Mouse (Mus musculus): ENCODE data around the gene Trp53.
"Not testable (repeated sequence)": the region's sequence is repeated elsewhere in the genome, so short reads cannot be mapped to it uniquely, and the experiment has no call there.

Gene Trp53

DNA sequence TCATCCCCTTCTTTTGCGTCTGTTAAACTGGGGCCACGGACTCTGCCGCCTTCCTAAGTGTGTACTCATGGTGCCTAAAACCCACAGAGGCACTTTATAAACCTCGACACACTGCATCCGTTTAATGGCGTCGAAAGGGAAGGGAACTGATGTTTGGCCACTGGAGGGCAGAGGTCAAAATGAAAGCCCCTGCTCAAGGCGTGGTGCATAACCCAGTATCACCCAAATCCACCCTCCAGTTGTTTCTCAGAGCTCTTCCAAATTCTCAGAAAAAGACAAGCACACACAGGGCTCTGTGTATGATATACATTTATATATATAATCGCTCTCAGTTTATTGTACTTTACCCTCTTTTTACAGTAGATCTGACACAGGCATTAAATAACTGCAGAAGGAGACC is 19.3 kb downstream of the Trp53 start:
- no peak for DNase-seq (ENCODE audit: low read depth)

DNA sequence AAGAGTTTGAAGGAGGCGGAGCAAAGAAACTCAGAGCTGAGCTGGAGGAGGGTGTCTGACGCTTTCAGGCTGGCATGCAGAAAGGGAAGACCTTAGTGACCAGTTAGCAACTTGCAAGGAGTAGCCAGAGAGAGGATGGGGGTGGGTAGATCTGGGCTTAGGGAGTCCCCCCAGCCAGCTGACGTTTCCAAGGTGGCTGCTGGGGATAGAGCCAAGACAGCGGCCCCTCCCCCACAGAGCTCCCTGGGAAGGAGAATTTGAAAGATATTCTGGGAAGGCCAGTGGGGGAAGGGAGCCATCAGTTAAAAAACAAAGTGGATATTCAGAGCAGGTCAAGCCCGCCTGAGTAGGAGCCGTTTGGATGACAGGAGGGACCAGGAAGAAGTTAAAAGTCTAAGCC is 19.9 kb downstream of the Trp53 start:
- DNase-seq (ENCODE audit: low read depth), result no peak

DNA sequence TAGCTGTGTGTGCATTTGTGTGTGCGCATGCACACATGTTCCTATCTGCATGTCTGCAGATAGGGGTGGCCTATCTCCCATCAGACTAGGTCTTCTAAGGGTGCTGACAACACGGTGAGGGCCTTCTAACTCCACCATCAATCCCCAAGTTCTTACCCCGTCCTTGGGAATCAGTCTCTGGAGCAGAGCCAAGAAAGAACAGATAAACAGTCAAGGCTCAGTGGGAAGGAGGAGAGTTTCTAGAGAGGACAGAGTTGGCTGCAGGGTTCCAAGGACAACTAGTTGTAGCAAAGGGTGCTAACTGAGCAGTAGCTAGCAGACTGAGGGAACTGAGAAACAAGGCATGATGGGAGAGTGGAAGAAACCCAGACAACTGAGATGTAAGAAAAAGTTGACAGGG is 21.6 kb downstream of the Trp53 start:
- DNase-seq (ENCODE audit: low read depth), result no peak

DNA sequence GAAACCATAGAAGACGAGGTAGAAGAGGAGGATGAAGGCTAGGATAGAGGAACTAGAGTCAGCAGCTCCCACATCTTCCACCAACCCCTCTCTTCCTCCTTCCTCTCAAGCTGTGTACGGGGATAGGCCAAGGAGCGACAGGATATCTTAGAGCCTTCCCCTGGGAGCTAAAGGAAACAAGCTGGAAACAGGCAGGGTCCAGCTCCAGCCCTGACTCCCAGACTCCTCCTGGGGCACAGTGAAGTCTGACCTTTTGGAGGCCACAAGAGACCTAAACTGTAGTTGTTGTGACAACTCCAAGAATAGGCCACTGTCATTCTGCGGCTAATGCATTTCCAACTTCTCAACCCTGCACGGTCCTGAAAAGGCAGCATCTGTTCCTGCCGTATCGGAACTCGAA is 23.4 kb downstream of the Trp53 start:
- no peak for DNase-seq (ENCODE audit: low read depth)

DNA sequence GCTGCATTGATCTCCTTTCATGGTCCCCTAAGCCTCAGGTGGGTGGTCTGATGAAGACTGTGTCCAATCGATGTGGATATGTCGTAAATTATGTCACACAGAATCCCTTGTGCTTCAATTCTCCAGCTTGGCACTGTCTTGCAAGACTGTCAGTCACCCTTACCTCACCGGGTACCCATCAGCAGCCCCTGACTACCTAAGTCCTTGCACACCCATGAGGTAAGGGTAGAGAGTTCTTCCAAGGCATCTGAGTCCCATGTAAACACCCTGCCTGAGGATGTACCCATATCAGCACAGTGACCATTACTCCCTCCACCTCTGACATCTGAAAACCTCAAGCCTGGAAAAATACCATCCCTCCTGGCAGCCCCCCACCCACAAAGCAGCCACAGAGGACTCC is 24.2 kb downstream of the Trp53 start:
- no peak for DNase-seq (ENCODE audit: low read depth)

DNA sequence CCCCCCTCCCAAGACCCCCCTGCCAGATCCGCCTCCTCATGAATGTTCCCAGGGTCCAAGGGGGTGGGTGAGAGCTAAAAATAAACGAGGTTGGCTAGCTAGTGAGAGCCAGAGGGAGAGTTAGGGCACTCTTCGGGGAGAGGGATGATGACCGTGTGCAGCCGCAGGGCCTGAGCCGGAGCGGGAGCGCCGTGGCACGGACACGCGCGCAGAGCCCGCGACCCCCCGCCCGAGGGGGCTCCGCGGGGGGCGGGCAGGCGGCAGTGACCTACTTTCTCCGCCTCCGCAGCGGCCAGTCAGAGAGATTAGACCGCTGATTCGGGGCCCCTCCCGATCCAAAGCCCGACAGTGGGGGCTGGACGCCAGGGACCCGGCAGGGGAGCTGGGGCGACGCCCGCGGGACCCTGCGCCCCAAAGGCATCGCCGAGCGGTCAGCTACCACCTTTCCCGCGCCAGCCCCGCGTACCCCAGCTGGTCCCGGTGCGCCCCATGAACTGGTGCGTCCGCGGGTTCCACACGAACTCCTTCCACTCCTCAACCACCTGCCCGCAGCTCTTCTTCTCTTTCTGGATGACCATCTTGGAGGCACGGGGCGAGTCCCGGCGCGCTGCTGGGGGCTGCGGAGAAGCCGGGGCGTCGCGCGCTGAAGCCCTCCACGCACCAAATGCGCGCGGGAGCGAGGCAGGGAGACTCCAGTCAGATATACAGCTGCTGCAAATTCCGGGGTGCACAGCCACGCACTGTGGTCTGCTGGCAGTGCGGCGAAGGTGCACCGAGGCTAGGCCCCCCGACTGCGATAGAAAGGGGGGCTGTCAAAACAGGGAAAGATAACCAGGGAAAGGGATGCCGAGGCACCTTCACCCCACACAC is 24.9 kb downstream of the Trp53 start:
- no peak for DNase-seq (ENCODE audit: low read depth)

DNA sequence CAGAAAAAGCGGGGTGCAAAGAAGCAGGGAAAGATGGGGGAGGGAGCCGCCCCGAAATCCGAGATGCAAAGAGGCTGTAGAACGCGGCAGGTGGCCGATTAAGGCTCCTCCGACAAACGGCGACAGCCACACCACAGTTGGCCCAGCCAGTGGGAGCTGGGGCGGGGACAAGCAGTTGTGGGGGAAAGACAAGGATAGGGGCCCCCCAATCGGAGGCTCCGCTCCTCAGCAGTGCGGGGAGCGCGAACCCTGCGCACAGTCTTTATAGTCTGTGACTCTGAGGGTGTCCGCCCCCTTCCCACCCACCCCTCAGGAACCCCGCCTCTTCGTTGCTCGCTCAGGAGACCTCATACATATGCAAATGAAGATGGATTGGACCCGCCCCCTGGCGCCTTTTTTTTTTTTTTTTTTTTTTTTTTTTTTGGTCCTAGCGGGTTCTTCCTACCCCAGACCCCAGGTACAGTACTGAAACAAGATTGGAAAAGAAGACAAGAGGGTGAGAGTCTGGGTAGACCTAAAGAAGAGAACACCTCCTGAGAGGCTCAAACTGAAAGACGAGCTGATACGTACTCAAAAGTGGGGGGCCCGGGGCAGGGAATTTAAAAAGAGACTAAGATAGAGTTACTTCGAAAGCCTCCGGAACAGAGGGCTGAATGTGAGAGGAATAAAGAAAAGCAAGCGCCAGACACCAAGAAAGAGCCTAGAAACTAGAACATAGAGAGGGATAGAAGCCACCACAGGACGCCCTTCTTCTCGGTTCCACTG is 25.7 kb downstream of the Trp53 start, which contains the start of gene Atp1b2:
Gene Atp1b2 (minus strand): TSS at position 217 of the 765 bp plus-strand sequence.
- DNase-seq (ENCODE audit: low read depth), result peak; percentile 76

DNA sequence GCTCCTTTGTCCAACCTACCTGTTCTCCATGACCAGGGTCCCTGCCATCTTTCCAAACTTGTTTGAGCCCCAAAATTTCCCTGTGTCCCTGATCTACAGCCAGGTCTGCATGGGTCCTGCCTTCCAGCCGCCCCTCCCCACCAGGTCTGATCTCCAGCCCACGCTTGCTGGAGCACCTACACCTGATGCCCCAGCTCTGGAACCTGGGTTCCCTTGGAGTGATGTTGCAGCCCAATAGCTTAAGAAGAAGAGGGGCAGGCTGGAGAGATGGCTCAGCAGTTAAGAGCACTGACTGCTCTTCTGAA is 26.3 kb downstream of the Trp53 start:
- no peak for DNase-seq (ENCODE audit: low read depth)

DNA sequence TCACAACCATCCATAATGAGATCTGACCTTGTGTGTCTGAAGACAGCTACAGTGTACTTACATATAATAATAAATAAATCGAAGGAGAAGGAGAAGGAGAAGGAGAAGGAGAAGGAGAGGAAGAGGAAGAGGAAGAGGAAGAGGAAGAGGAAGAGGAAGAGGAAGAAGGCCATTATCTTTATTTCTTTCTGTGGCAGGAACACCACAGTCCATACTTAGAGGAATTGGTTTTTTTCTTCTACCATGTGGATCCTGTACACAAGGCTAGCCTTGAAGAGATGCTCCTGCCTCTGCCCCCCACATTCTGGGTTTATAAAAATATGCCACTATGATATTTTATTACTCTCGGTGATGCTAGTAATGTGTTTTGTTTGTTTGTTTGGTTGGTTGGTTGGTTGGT is 26.7 kb downstream of the Trp53 start:
- no peak for DNase-seq (ENCODE audit: low read depth)

DNA sequence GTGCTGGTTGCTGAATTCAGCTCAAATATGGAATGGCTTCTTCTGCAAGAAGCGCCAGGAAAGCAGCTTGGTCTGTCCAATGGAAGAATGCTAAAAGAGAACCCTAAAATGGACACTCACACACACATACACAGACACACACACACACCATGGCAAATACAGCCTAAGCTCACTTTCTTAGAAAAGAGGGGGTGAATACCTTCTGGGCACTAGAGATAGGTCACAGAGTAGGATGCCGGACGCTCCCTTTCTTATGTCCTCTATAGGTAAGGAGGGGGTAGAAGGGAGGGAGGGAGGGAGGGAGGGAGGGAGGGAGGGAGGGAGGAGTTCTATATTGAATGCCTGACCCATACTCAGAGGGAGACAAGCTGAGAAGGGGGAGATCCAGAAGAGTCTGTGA is 28.4 kb downstream of the Trp53 start:
- DNase-seq (ENCODE audit: low read depth), result no peak

DNA sequence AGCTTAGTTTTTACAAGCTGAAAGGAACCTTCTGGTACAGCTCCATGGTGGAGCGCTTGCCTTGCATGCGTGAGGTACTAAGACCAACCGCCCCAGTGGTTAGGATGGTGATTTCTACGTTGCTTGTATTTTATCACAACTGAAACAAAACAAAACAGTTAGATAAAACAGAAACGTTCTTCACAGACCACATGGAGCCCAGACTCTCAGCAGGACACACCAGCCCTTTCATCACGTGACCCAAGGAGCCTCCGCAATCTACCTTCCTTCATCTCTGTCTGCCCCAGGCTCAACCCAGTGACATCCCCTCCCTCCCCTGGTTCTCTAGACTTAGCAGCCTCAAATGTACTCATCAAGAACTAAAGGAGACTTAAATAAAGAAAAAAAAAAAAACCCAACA is 29.3 kb downstream of the Trp53 start:
- DNase-seq (ENCODE audit: low read depth), result no peak

DNA sequence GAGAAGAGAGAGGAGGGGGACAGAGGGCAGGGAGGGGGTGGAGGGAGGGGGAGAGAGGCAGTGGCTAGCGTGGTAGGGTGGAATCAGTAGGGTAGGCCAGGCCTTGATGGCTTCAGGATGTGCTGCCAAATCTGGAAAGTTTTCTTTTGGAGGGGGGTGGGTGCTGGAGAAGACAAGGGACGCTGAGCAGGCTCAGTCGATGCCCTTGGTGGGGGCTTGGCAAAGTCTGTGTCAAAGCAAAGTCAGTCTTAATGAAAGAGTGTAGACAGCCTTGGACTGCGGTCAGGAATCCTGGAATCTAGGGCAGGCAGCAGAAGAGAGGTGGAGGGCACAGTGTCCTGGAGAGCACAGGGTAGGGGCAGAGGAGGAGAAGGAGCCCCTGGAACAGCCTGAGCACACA is 30.7 kb downstream of the Trp53 start:
- DNase-seq (ENCODE audit: low read depth), result no peak

DNA sequence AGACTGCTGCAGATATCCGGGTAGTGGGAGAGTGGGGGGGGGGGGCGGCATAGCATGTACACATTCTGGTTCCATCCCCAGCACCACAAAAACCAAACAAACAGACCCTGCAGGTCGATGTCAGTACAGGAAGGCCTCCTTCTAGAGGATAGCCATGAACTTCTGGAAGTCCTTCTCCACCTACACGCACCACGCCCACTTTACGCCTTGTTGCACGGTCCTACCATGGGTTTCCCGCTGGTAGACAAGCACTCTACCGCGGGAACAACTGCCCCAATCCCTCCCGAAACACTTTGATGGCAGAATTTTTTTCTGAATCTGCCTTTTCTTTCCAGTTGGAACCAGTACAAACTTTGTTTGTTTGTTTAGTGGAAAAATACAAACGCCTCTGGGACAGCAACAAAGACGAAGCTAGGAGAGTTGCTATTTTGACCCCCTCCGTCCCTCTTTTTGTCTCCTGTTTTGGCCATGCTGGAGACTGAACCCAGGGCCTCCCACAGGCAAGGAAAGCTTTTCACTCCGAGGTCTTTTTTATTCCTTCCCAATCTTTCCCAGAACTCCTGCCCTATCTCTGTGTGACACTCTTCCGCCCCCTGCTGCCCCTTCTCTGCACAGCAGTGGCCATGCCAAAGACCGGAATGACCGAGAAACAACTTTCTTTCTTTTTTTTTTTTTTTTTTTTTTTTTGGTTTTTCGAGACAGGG is 33.5 kb downstream of the Trp53 start:
- DNase-seq (ENCODE audit: low read depth), result no peak

DNA sequence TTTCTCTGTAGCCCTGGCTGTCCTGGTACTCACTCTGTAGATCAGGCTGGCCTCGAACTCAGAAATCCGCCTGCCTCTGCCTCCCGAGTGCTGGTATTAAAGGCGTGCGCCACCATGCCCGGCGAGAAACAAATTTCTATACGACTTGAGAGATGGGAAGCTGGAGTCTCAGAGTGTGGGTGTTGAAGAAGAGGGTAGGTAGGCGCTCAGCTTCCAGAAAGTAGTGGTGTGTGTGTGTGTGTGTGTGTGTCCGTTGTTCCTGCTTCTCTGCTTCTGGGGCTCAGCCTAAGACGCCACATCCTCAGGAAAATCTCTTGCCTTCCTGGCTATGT is 34.1 kb downstream of the Trp53 start:
- DNase-seq (ENCODE audit: low read depth), result not testable (repeated sequence)

DNA sequence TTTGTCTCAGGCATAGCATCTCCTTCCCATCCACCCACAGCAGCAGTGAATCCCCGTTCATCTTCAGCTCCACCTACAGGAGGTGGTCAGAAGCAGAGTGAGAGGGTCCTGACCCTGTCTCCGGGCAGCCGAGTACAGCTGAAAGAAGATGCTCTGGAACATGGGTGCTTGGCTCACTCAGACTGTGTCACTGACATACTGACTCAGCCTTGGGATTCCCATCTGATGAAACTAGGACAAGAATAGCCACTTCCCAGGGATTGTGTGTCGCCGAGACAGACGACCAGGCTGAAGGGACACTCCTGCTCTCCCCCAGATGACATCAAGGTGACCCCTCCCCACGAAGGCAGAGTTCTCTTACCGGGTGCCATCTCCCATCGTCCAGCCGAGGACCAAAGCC is 36.6 kb downstream of the Trp53 start:
- no peak for DNase-seq (ENCODE audit: low read depth)

DNA sequence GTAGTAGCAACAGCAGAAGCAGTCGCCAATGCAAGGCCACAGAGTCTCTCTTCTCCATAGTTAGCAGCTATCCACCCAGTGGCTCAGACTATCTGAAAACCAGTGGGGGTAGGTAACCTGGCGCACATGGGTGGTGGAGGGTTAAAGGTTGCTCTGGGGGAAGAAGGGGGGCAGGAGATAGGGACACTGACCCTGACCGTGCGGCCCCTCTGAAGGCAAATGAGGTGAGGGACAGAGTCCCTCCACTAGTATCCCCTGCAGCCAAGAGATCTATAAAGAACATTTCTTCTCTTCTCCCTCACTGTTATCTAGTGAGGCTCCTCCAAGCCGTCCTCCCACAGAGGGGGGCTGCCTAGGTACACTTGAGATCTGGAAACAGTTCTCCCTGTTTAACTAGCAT is 37.6 kb downstream of the Trp53 start, which contains the start of gene Shbg:
Gene Shbg (minus strand): TSS at position 101 of the 400 bp plus-strand sequence.
- DNase-seq (ENCODE audit: low read depth), result no peak

DNA sequence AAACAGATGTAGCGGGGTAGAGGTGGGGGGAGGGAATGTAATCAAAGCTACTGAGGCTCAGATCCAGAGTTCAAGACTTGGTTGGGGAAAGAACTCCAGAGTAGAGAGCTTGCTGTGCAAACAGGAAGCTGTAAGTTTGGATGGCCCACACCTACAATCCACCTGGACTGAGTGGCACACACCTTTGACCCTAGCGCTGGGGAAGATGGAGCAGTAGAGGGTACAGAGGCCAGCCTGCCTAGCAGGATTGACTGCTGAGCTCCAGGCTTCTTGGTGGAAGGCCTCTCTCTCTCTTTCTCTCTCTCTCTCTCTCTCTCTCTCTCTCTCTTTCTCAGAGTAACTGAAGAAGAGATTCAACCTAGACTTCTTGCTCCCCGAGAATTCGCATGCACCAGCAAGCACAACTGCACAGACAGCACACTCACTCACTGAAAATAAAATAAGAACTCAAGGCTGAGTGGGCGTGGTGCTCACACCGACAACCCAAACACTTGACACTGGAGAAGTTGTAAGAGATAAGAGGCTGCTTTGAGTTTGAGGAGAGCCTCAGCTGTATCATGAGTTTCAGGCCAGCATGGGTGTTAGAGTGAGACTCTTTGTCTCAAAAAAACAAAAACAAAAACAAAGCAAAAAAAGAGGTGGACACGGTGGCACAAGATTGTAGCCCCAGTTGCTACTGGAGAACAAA is 40.4 kb downstream of the Trp53 start:
- DNase-seq (ENCODE audit: low read depth), result no peak

DNA sequence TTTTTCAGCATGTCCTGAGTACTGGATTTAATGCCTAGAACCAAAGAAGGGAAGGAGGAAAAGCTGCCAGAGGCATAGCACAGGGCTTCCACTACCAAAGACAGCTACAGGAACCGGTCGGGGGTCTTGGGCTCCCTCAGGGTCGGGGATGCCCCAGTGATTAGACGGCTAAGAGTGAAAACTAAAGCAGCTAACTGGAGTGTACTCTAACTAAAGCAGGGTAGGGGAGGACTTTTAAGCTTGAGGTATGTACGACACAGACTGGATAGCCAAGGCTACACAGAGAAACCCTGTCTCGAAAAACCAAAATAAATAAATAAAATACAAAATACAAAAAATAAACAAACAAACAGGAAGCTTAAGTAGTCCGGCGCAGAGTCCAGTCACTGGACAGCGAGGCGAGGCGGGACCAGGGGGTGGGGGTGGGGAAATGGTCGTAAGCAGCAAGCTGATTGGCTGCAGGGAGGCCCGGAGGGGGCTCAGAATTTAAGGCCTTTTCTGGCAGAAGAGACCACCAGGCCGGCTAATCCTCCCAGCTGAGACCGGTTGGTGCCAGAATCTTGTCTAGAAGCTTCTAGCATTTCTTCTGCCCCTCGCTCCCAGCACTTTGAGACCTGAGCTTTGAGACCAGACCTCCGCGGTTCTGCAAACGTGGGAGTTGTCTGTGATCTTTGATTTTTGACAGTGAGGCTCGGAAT is 41.6 kb downstream of the Trp53 start, which contains the start of gene Sat2:
Gene Sat2 (plus strand): TSS at position 454 of the 698 bp plus-strand sequence.
- DNase-seq (ENCODE audit: low read depth), result no peak

DNA sequence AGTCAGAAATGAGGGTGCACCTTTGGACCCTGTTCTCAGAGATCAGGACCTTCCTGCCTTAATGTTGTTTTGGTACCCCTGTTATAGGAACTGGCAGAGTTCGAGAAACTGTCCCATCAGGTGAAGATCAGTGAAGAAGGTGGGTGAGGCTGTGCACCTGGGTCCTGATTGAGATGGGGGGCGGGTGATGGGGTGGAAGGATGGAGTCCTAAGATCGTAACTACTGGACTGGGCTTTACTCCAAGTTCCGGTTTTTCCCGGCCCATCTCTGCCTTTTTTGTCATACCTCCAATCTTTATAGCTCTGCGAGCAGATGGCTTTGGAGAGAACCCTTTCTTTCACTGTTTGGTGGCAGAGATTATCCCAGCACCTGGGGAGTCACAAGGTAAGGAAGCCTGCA is 42.2 kb downstream of the Trp53 start:
- no peak for DNase-seq (ENCODE audit: low read depth)

DNA sequence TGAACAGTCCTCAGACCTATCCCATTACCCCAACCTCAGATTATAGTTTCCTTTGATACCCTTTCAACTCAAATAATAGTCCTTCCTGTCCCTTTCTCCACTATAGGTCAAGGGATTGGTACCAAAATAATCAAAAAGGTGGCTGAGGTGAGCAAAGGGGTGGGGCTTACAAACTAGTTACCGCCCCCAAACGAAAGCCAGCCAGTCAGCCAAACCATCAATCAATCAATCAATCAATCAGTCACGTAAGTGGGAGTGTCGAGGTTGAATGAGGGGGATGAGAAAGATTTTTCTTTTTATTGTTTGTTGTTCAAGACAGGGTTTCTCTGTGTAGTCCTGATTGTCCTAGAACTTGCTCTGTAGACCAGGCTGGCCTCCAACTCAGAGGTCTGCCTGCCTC is 42.8 kb downstream of the Trp53 start:
- DNase-seq (ENCODE audit: low read depth), result no peak

DNA sequence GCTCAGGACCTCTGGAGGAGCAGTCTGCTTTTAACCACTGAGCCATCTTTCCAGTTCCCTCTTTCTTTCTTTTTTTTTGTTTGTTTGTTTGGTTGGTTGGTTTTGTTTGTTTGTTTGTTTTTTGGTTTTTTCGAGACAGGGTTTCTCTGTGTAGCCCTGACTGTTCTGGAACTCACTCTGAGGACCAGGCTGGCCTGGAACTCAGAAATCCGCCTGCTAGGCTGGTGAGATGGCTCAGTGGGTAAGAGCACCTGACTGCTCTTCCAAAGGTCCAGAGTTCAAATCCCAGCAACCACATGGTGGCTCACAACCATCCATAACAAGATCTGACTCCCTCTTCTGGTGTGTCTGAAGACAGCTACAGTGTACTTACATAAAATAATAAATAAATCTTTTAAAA is 44.2 kb downstream of the Trp53 start:
- not testable (repeated sequence) for DNase-seq (ENCODE audit: low read depth)

DNA sequence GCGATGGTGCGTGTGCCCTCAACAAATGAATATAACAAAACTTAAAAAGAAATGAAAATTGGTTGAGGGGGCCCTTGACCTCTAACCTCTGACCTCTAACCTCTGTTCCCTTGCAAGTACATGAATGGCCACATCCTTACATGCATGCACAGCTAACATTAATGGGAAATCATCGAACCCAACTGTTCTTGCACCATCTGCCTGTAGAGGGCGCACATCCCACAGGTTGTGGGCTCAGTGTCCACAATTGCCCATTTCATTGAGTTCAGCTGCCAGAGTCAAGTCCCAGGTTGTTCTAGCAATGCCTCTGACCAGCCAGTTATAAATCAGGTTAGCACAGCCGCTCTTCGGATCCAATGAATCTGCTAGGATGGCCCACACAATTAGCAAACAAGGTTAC is 48.1 kb downstream of the Trp53 start:
- peak; percentile 86 for DNase-seq (ENCODE audit: low read depth)

Data from c-Kit-positive CD71-negative TER-119-negative erythroid progenitor cells, embryonic 14.5 days (primary cell).